Mouse (Mus musculus): ENCODE measurements around the gene Cep152. TPM values are rescaled to one million over a fixed set of nuclear protein-coding genes. Genes with fewer than 3 reads are reported as not detected.

The Cep152 gene
- polyA plus RNA-seq, 1 experiment from 2014 or later: 7.0 TPM

GRCm38 (mm10) chr2:125650742-125651352 is 25.9 kb upstream of the Cep152 start:
- peak; percentile 11; the same call in 1 of the 2 replicates for ATAC-seq (ENCODE audit: insufficient number of reproducible peaks, insufficient read depth, low FRiP score, low read depth)
- peaks cover 7% of the 10 kb centered on the region; the same call in 1 of the 2 replicates for H3K4me1 ChIP-seq (ENCODE audit: control insufficient read depth, insufficient read depth, low read length)

GRCm38 (mm10) chr2:125650038-125650437 is 25.1 kb upstream of the Cep152 start:
- no peak overlapping the region for H3K4me3 ChIP-seq (ENCODE audit: low read depth, low read length)
- 77% methylated on average over 5 of the region's 5 CpGs for WGBS
- peaks cover 7% of the 10 kb centered on the region; the same call in 1 of the 2 replicates for H3K4me1 ChIP-seq (ENCODE audit: control insufficient read depth, insufficient read depth, low read length)
- H3K27me3 ChIP-seq (ENCODE audit: control insufficient read depth, insufficient read depth, low read length): no peaks in the 10 kb centered on the region
- no peak overlapping the region for H3K4me2 ChIP-seq (replicated peaks; ENCODE audit: low read depth, low read length)
- H3K9me3 ChIP-seq (ENCODE audit: control insufficient read depth, low read depth, low read length): no peaks in the 10 kb centered on the region
- no peak for ATAC-seq (ENCODE audit: insufficient number of reproducible peaks, insufficient read depth, low FRiP score, low read depth)
- H3K9ac ChIP-seq (replicated peaks; ENCODE audit: low read depth, low read length): no peak overlapping the region
- no peak overlapping the region for H3K27ac ChIP-seq (ENCODE audit: low read length)
- no peaks in the 10 kb centered on the region for H3K36me3 ChIP-seq (ENCODE audit: control insufficient read depth, insufficient read depth, low read length)

More at GRCm38 (mm10) chr2:125650742-125651352, 25.9 kb upstream of the Cep152 start:
- no peaks in the 10 kb centered on the region for H3K36me3 ChIP-seq (ENCODE audit: control insufficient read depth, insufficient read depth, low read length)
- no peak overlapping the region for H3K4me2 ChIP-seq (replicated peaks; ENCODE audit: low read depth, low read length)
- H3K9me3 ChIP-seq (ENCODE audit: control insufficient read depth, low read depth, low read length): no peaks in the 10 kb centered on the region
- H3K9ac ChIP-seq (replicated peaks; ENCODE audit: low read depth, low read length): no peak overlapping the region
- H3K27me3 ChIP-seq (ENCODE audit: control insufficient read depth, insufficient read depth, low read length): no peaks in the 10 kb centered on the region
- WGBS: 57% methylated on average over 14 of the region's 14 CpGs
- H3K27ac ChIP-seq (ENCODE audit: low read length): peak overlapping the region; percentile 44; the same call in 1 of the 2 replicates
- H3K4me3 ChIP-seq (ENCODE audit: low read depth, low read length): no peak overlapping the region

GRCm38 (mm10) chr2:125644912-125645311 is 20.0 kb upstream of the Cep152 start:
- Histone ChIP-seq H3K9ac (replicated peaks; ENCODE audit: low read depth, low read length) (no peak overlapping the region), H3K9me3 (ENCODE audit: control insufficient read depth, low read depth, low read length) (no peaks in the 10 kb centered on the region), H3K4me1 (ENCODE audit: control insufficient read depth, insufficient read depth, low read length) (no peaks in the 10 kb centered on the region), H3K27ac (ENCODE audit: low read length) (no peak overlapping the region), H3K36me3 (ENCODE audit: control insufficient read depth, insufficient read depth, low read length) (no peaks in the 10 kb centered on the region), H3K27me3 (ENCODE audit: control insufficient read depth, insufficient read depth, low read length) (no peaks in the 10 kb centered on the region), H3K4me2 (replicated peaks; ENCODE audit: low read depth, low read length) (no peak overlapping the region), H3K4me3 (ENCODE audit: low read depth, low read length) (no peak overlapping the region)
- ATAC-seq (ENCODE audit: insufficient number of reproducible peaks, insufficient read depth, low FRiP score, low read depth): no peak
- 80% methylated on average over 6 of the region's 6 CpGs for whole genome bisulfite sequencing

GRCm38 (mm10) chr2:125637331-125637730 is 12.4 kb upstream of the Cep152 start:
- Histone ChIP-seq H3K9me3 (ENCODE audit: control insufficient read depth, low read depth, low read length) (no peaks in the 10 kb centered on the region), H3K27ac (ENCODE audit: low read length) (no peak overlapping the region), H3K4me2 (replicated peaks; ENCODE audit: low read depth, low read length) (no peak overlapping the region), H3K27me3 (ENCODE audit: control insufficient read depth, insufficient read depth, low read length) (no peaks in the 10 kb centered on the region), H3K36me3 (ENCODE audit: control insufficient read depth, insufficient read depth, low read length) (no peaks in the 10 kb centered on the region), H3K4me3 (ENCODE audit: low read depth, low read length) (no peak overlapping the region), H3K4me1 (ENCODE audit: control insufficient read depth, insufficient read depth, low read length) (no peaks in the 10 kb centered on the region), H3K9ac (replicated peaks; ENCODE audit: low read depth, low read length) (no peak overlapping the region)
- WGBS: 59% methylated on average over 7 of the region's 7 CpGs
- no peak for ATAC-seq (ENCODE audit: insufficient number of reproducible peaks, insufficient read depth, low FRiP score, low read depth)

- H3K9me3 ChIP-seq (ENCODE audit: control insufficient read depth, low read depth, low read length): no peaks in the 10 kb centered on the region
- no peak for ATAC-seq (ENCODE audit: insufficient number of reproducible peaks, insufficient read depth, low FRiP score, low read depth)
- H3K36me3 ChIP-seq (ENCODE audit: control insufficient read depth, insufficient read depth, low read length): no peaks in the 10 kb centered on the region
- H3K27ac ChIP-seq (ENCODE audit: low read length): no peak overlapping the region
- no peak overlapping the region for H3K9ac ChIP-seq (replicated peaks; ENCODE audit: low read depth, low read length)
- H3K27me3 ChIP-seq (ENCODE audit: control insufficient read depth, insufficient read depth, low read length): no peaks in the 10 kb centered on the region
- H3K4me3 ChIP-seq (ENCODE audit: low read depth, low read length): no peak overlapping the region
- no peaks in the 10 kb centered on the region for H3K4me1 ChIP-seq (ENCODE audit: control insufficient read depth, insufficient read depth, low read length)
- no peak overlapping the region for H3K4me2 ChIP-seq (replicated peaks; ENCODE audit: low read depth, low read length)
- 95% methylated on average over 2 of the region's 2 CpGs for WGBS
Observed at GRCm38 (mm10) chr2:125630010-125630409, 5.1 kb upstream of the Cep152 start.

- Histone ChIP-seq H3K27me3 (ENCODE audit: control insufficient read depth, insufficient read depth, low read length) (no peaks in the 10 kb centered on the region), H3K4me1 (ENCODE audit: control insufficient read depth, insufficient read depth, low read length) (peaks cover 9% of the 10 kb centered on the region; the same call in 1 of the 2 replicates), H3K9me3 (ENCODE audit: control insufficient read depth, low read depth, low read length) (no peaks in the 10 kb centered on the region), H3K36me3 (ENCODE audit: control insufficient read depth, insufficient read depth, low read length) (no peaks in the 10 kb centered on the region), H3K9ac (replicated peaks; ENCODE audit: low read depth, low read length) (no peak overlapping the region), H3K4me3 (ENCODE audit: low read depth, low read length) (no peak overlapping the region), H3K27ac (ENCODE audit: low read length) (no peak overlapping the region), H3K4me2 (replicated peaks; ENCODE audit: low read depth, low read length) (no peak overlapping the region)
- ATAC-seq (ENCODE audit: insufficient number of reproducible peaks, insufficient read depth, low FRiP score, low read depth): no peak
- 65% methylated on average over 6 of the region's 6 CpGs for WGBS
Observed at GRCm38 (mm10) chr2:125628487-125628886, 3.6 kb upstream of the Cep152 start.

GRCm38 (mm10) chr2:125626536-125626935 is 1.6 kb upstream of the Cep152 start:
- no peak overlapping the region for H3K9ac ChIP-seq (replicated peaks; ENCODE audit: low read depth, low read length)
- peaks cover 12% of the 10 kb centered on the region; the same call in 1 of the 2 replicates for H3K4me1 ChIP-seq (ENCODE audit: control insufficient read depth, insufficient read depth, low read length)
- H3K4me3 ChIP-seq (ENCODE audit: low read depth, low read length): no peak overlapping the region
- no peak for ATAC-seq (ENCODE audit: insufficient number of reproducible peaks, insufficient read depth, low FRiP score, low read depth)
- no peaks in the 10 kb centered on the region for H3K9me3 ChIP-seq (ENCODE audit: control insufficient read depth, low read depth, low read length)
- no peaks in the 10 kb centered on the region for H3K27me3 ChIP-seq (ENCODE audit: control insufficient read depth, insufficient read depth, low read length)
- H3K27ac ChIP-seq (ENCODE audit: low read length): no peak overlapping the region
- WGBS: 81% methylated on average over 4 of the region's 4 CpGs
- H3K4me2 ChIP-seq (replicated peaks; ENCODE audit: low read depth, low read length): no peak overlapping the region
- H3K36me3 ChIP-seq (ENCODE audit: control insufficient read depth, insufficient read depth, low read length): no peaks in the 10 kb centered on the region

GRCm38 (mm10) chr2:125624127-125624685 is 707 bp downstream of the Cep152 start:
- peaks cover 9% of the 10 kb centered on the region for H3K36me3 ChIP-seq (ENCODE audit: control insufficient read depth, insufficient read depth, low read length)
- no peaks in the 10 kb centered on the region for H3K9me3 ChIP-seq (ENCODE audit: control insufficient read depth, low read depth, low read length)
- no peak overlapping the region for H3K27ac ChIP-seq (ENCODE audit: low read length)
- WGBS: 8% methylated on average over 9 of the region's 9 CpGs
- ATAC-seq (ENCODE audit: insufficient number of reproducible peaks, insufficient read depth, low FRiP score, low read depth): no peak
- H3K4me3 ChIP-seq (ENCODE audit: low read depth, low read length): peak overlapping the region; percentile 87
- H3K4me1 ChIP-seq (ENCODE audit: control insufficient read depth, insufficient read depth, low read length): peaks cover 12% of the 10 kb centered on the region; the same call in 1 of the 2 replicates
- peak overlapping the region; percentile 74 for H3K4me2 ChIP-seq (replicated peaks; ENCODE audit: low read depth, low read length)
- peak overlapping the region; percentile 60 for H3K9ac ChIP-seq (replicated peaks; ENCODE audit: low read depth, low read length)
- no peaks in the 10 kb centered on the region for H3K27me3 ChIP-seq (ENCODE audit: control insufficient read depth, insufficient read depth, low read length)

All from stomach, embryonic 14.5 days (tissue).